Mouse (Mus musculus): ENCODE results near the gene Cpsf3.

Cpsf3 gene

GRCm38 (mm10) chr12:21289651-21290050, 4.5 kb downstream of the Cpsf3 start:
- DNase-seq: no peak

- no peak for DNase-seq
These were observed 13.7 kb downstream of the Cpsf3 start for GRCm38 (mm10) chr12:21298856-21299255.

GRCm38 (mm10) chr12:21301324-21301723, 16.1 kb downstream of the Cpsf3 start:
- DNase-seq: no peak

GRCm38 (mm10) chr12:21301932-21302331, 16.7 kb downstream of the Cpsf3 start:
- DNase-seq: peak; percentile 44 to 74

- peak; percentile 76 to 88 for DNase-seq
These were observed 17.2 kb downstream of the Cpsf3 start for GRCm38 (mm10) chr12:21302361-21302783.

GRCm38 (mm10) chr12:21305741-21306140, 20.6 kb downstream of the Cpsf3 start:
- DNase-seq: peak; percentile 61 to 63

- DNase-seq: no peak
These were observed 21.5 kb downstream of the Cpsf3 start for GRCm38 (mm10) chr12:21306721-21307120.

GRCm38 (mm10) chr12:21312201-21312600, 27.0 kb downstream of the Cpsf3 start:
- DNase-seq: no peak

GRCm38 (mm10) chr12:21315923-21316868, 31.0 kb downstream of the Cpsf3 start, which contains the start of gene Iah1:
Gene Iah1 (plus strand): TSS chr12:21316389.
- DNase-seq: peak; percentile 86 to 91

GRCm38 (mm10) chr12:21316869-21317265, 31.7 kb downstream of the Cpsf3 start:
- no peak for DNase-seq

- peak; percentile 73 to 77 for DNase-seq
These were observed 33.1 kb downstream of the Cpsf3 start for GRCm38 (mm10) chr12:21318143-21318895.

- peak; percentile 52 to 58 for DNase-seq
These were observed 35.1 kb downstream of the Cpsf3 start for GRCm38 (mm10) chr12:21320317-21320716.

GRCm38 (mm10) chr12:21321170-21321569, 36.0 kb downstream of the Cpsf3 start:
- peak; percentile 66 to 76 for DNase-seq

GRCm38 (mm10) chr12:21322296-21322695, 37.1 kb downstream of the Cpsf3 start:
- DNase-seq: no peak

- no peak for DNase-seq
These were observed 37.7 kb downstream of the Cpsf3 start for GRCm38 (mm10) chr12:21322856-21323255.

- no peak for DNase-seq
These were observed 38.9 kb downstream of the Cpsf3 start for GRCm38 (mm10) chr12:21324101-21324500.

GRCm38 (mm10) chr12:21325266-21325665, 40.1 kb downstream of the Cpsf3 start:
- no peak for DNase-seq

- DNase-seq: no peak
These were observed 41.1 kb downstream of the Cpsf3 start for GRCm38 (mm10) chr12:21326325-21326724.

GRCm38 (mm10) chr12:21329661-21330400, 44.6 kb downstream of the Cpsf3 start:
- DNase-seq: no peak

- no peak for DNase-seq
These were observed 45.9 kb downstream of the Cpsf3 start for GRCm38 (mm10) chr12:21330961-21331576.

- DNase-seq: no peak
These were observed 46.5 kb downstream of the Cpsf3 start for GRCm38 (mm10) chr12:21331711-21332110.

GRCm38 (mm10) chr12:21333021-21333420, 47.8 kb downstream of the Cpsf3 start:
- DNase-seq: no peak
